20 mouse cellular contexts compared by ENCODE assay signal in genomic region chr11:120696568-120696967, GRCm38 (mm10). TPM values are rescaled to one million over a fixed set of nuclear protein-coding genes. Genes with fewer than 3 reads are reported as not detected.
DNase-seq lines count a peak whose midpoint lies in the region; ATAC-seq and TF ChIP-seq lines count a peak whose summit lies in the region.
"Had no signal": no experiment of that assay in that cellular context is flagged by ENCODE, and none has a peak within 500 bp of the region (broad histone marks: within the 10 kb centered on the region; RNA-seq: fewer than 3 reads in every experiment).

No protein-coding gene starts in this region.

- WGBS in forebrain, postnatal 0 days = 92% methylated on average over 6 of the region's 6 CpGs
- 91% methylated on average over 6 of the region's 6 CpGs for WGBS in forebrain, embryonic 11.5 days
- WGBS in kidney, postnatal 0 days = 90% methylated on average over 6 of the region's 6 CpGs
- 92% methylated on average over 6 of the region's 6 CpGs for WGBS in stomach, postnatal 0 days

- no peak overlapping the region for H3K27ac ChIP-seq in forebrain, postnatal 0 days (ENCODE audit: low read depth, low read length)
- H3K27ac ChIP-seq in forebrain, embryonic 11.5 days (ENCODE audit: low read depth, low read length) = no peak overlapping the region
- H3K27ac ChIP-seq in kidney, postnatal 0 days = no peak overlapping the region
- no peak overlapping the region for H3K27ac ChIP-seq in testis, adult 2 months (ENCODE audit: control insufficient read depth, insufficient read depth, low read depth, low read length)
- H3K27ac ChIP-seq in stomach, postnatal 0 days (replicated peaks) = no peak overlapping the region
- H3K27ac ChIP-seq: intestine, embryonic 15.5 days; neural tube, embryonic 12.5 days had no signal

- no peak for DNase-seq in forebrain, postnatal 0 days
- no peak for DNase-seq in forebrain, embryonic 11.5 days (ENCODE audit: low spot score)
- no peak for DNase-seq in kidney, postnatal 0 days (ENCODE audit: low spot score)
- no peak for DNase-seq in kidney, adult 18-20 months
- DNase-seq in testis, postnatal 14 days (ENCODE audit: low spot score) = no peak
- DNase-seq in stomach, postnatal 0 days (ENCODE audit: low spot score) = peak; percentile 12
- DNase-seq in cerebellum, postnatal 25 days = no peak
- DNase-seq: adrenal gland, adult 2 months; cerebellum, postnatal 36 days; gastrocnemius, postnatal 36 days; heart, postnatal 36 days; lung, postnatal 36 days; retina, postnatal 1 day; thymus, postnatal 14 days had no signal

- no peak for ATAC-seq in forebrain, postnatal 0 days
- ATAC-seq in forebrain, embryonic 11.5 days (replicated peaks; ENCODE audit: low FRiP score) = no peak
- no peak for ATAC-seq in kidney, postnatal 0 days (replicated peaks; ENCODE audit: low FRiP score, low read depth)
- ATAC-seq in stomach, postnatal 0 days (ENCODE audit: low FRiP score, low TSS enrichment) = no peak
- ATAC-seq: forebrain, embryonic 15.5 days; Patski had no signal

- TF ChIP-seq EP300 in stomach, postnatal 0 days (optimal IDR thresholded peaks at IDR 0.05) = no peak

- H3K27me3 ChIP-seq in forebrain, postnatal 0 days (ENCODE audit: insufficient read depth, low read length) = no peaks in the 10 kb centered on the region
- H3K27me3 ChIP-seq in forebrain, embryonic 11.5 days (ENCODE audit: control insufficient read depth, insufficient read depth, low read length) = no peaks in the 10 kb centered on the region
- no peaks in the 10 kb centered on the region for H3K27me3 ChIP-seq in kidney, postnatal 0 days (ENCODE audit: insufficient read depth, low read length)
- H3K27me3 ChIP-seq in testis, adult 2 months (ENCODE audit: control insufficient read depth, insufficient read depth, low read length) = no peaks in the 10 kb centered on the region
- H3K27me3 ChIP-seq in stomach, postnatal 0 days (ENCODE audit: control insufficient read depth, insufficient read depth, low read length) = no peaks in the 10 kb centered on the region
- H3K27me3 ChIP-seq: forebrain, embryonic 15.5 days; intestine, embryonic 15.5 days; midbrain, embryonic 15.5 days; neural tube, embryonic 12.5 days; Patski had no signal

- no peak overlapping the region for H3K4me2 ChIP-seq in forebrain, postnatal 0 days (ENCODE audit: low read depth)
- H3K4me2 ChIP-seq in forebrain, embryonic 11.5 days (ENCODE audit: low read depth, low read length, severe bottlenecking) = no peak overlapping the region
- no peak overlapping the region for H3K4me2 ChIP-seq in kidney, postnatal 0 days (ENCODE audit: low read length)
- no peak overlapping the region for H3K4me2 ChIP-seq in stomach, postnatal 0 days (replicated peaks; ENCODE audit: low read depth)
- H3K4me2 ChIP-seq: forebrain, embryonic 15.5 days; intestine, embryonic 15.5 days; midbrain, embryonic 15.5 days had no signal

- TF ChIP-seq POLR2A in testis, adult 2 months (IDR thresholded peaks at IDR 0.05; ENCODE audit: control insufficient read depth, low read depth, low read length) = no peak

- H3K9me3 ChIP-seq in forebrain, postnatal 0 days (ENCODE audit: low read length) = no peaks in the 10 kb centered on the region
- no peaks in the 10 kb centered on the region for H3K9me3 ChIP-seq in forebrain, embryonic 11.5 days (ENCODE audit: control insufficient read depth, low read length)
- H3K9me3 ChIP-seq in kidney, postnatal 0 days (replicated peaks; ENCODE audit: low read length) = no peaks in the 10 kb centered on the region
- no peaks in the 10 kb centered on the region for H3K9me3 ChIP-seq in stomach, postnatal 0 days (ENCODE audit: control insufficient read depth, low read length)
- H3K9me3 ChIP-seq: forebrain, embryonic 15.5 days; intestine, embryonic 15.5 days; midbrain, embryonic 15.5 days; neural tube, embryonic 12.5 days had no signal

- peaks cover 14% of the 10 kb centered on the region for H3K36me3 ChIP-seq in forebrain, postnatal 0 days (ENCODE audit: insufficient read depth)
- H3K36me3 ChIP-seq in forebrain, embryonic 11.5 days (ENCODE audit: control insufficient read depth, insufficient read depth, low read length) = no peaks in the 10 kb centered on the region; the same call in 1 of the 2 replicates
- H3K36me3 ChIP-seq in kidney, postnatal 0 days (ENCODE audit: insufficient read depth, low read length) = peaks cover 22% of the 10 kb centered on the region; the same call in 1 of the 2 replicates
- H3K36me3 ChIP-seq in testis, adult 2 months (ENCODE audit: control insufficient read depth, insufficient read depth, low read length) = no peaks in the 10 kb centered on the region; the same call in none of the 2 replicates
- peaks cover 12% of the 10 kb centered on the region; the same call in 1 of the 2 replicates for H3K36me3 ChIP-seq in stomach, postnatal 0 days (ENCODE audit: control insufficient read depth, insufficient read depth, low read length)

- peak; percentile 47 for TF ChIP-seq CTCF in forebrain, postnatal 0 days (IDR thresholded peaks at IDR 0.05; ENCODE audit: low read depth)
- peak; percentile 51 for TF ChIP-seq CTCF in kidney, postnatal 0 days (IDR thresholded peaks at IDR 0.05; ENCODE audit: low read depth)
- TF ChIP-seq CTCF in testis, adult 2 months (IDR thresholded peaks at IDR 0.05; ENCODE audit: control insufficient read depth, insufficient read depth, insufficient replicate concordance, low read depth, low read length) = peak; percentile 47; the same call in 1 of the 2 replicates
- TF ChIP-seq CTCF in stomach, postnatal 0 days (IDR thresholded peaks at IDR 0.05; ENCODE audit: low read depth) = peak; percentile 56

- no peak overlapping the region for H3K4me3 ChIP-seq in forebrain, postnatal 0 days (ENCODE audit: low read depth, low read length)
- H3K4me3 ChIP-seq in forebrain, embryonic 11.5 days (ENCODE audit: low read depth, low read length) = no peak overlapping the region
- no peak overlapping the region for H3K4me3 ChIP-seq in kidney, postnatal 0 days (replicated peaks; ENCODE audit: low read depth, low read length)
- no peak overlapping the region for H3K4me3 ChIP-seq in testis, adult 2 months (ENCODE audit: control insufficient read depth, low read depth, low read length)
- H3K4me3 ChIP-seq in stomach, postnatal 0 days (ENCODE audit: low read depth, low read length) = no peak overlapping the region
- H3K4me3 ChIP-seq: forebrain, embryonic 15.5 days; intestine, embryonic 15.5 days; midbrain, embryonic 15.5 days; neural tube, embryonic 12.5 days had no signal

- no peaks in the 10 kb centered on the region for H3K4me1 ChIP-seq in forebrain, postnatal 0 days (ENCODE audit: insufficient read depth)
- H3K4me1 ChIP-seq in forebrain, embryonic 11.5 days (replicated peaks; ENCODE audit: control insufficient read depth, insufficient read depth, low read length) = peaks cover 5% of the 10 kb centered on the region; the same call in 1 of the 2 replicates
- H3K4me1 ChIP-seq in kidney, postnatal 0 days (replicated peaks; ENCODE audit: insufficient read depth, low read length) = peaks cover 15% of the 10 kb centered on the region
- H3K4me1 ChIP-seq in testis, adult 2 months (ENCODE audit: control insufficient read depth, insufficient read depth, low read length) = no peaks in the 10 kb centered on the region
- H3K4me1 ChIP-seq in stomach, postnatal 0 days (replicated peaks; ENCODE audit: control insufficient read depth, insufficient read depth) = no peaks in the 10 kb centered on the region

- H3K9ac ChIP-seq in forebrain, postnatal 0 days = no peak overlapping the region
- H3K9ac ChIP-seq in forebrain, embryonic 11.5 days (ENCODE audit: low read length) = no peak overlapping the region
- no peak overlapping the region for H3K9ac ChIP-seq in kidney, postnatal 0 days (ENCODE audit: low read depth, low read length)
- H3K9ac ChIP-seq in stomach, postnatal 0 days (ENCODE audit: low read length) = no peak overlapping the region
- H3K9ac ChIP-seq: forebrain, embryonic 15.5 days; intestine, embryonic 15.5 days; midbrain, embryonic 15.5 days had no signal

RNA-seq across cellular contexts. Expression of gene Cenpx, which starts 17.0 kb away (rescaled TPM):
- total RNA-seq in forebrain, postnatal 0 days (2014; rRNA removed) = 28.5 and 52.1 TPM in 2 replicates
- polyA plus RNA-seq in forebrain, postnatal 0 days (2015; fragmentation: Nextera tagmentation; extraction: Ambion mirVana) = 91.3 and 114 TPM in 2 replicates
- 121 and 130 TPM in 2 replicates for polyA plus RNA-seq in forebrain, embryonic 11.5 days (2014; fragmentation: Nextera tagmentation; extraction: Ambion mirVana)
- polyA plus RNA-seq in kidney, postnatal 0 days (2015; fragmentation: Nextera tagmentation; extraction: Ambion mirVana) = 160 and 174 TPM in 2 replicates
- polyA plus RNA-seq in testis, adult 2 months (2012; rRNA removed) = 54.5 and 59.7 TPM in 2 replicates
- 123 and 127 TPM in 2 replicates for polyA plus RNA-seq in stomach, postnatal 0 days (2015; fragmentation: Nextera tagmentation; extraction: Ambion mirVana)

RNA-seq across cellular contexts. Expression of gene Lrrc45, which starts 17.2 kb away (rescaled TPM):
- 57.6 and 58.4 TPM in 2 replicates for total RNA-seq in forebrain, postnatal 0 days (2014; rRNA removed)
- polyA plus RNA-seq in forebrain, postnatal 0 days (2015; fragmentation: Nextera tagmentation; extraction: Ambion mirVana) = 31.0 and 41.0 TPM in 2 replicates
- polyA plus RNA-seq in forebrain, embryonic 11.5 days (2014; fragmentation: Nextera tagmentation; extraction: Ambion mirVana) = 53.3 and 54.4 TPM in 2 replicates
- polyA plus RNA-seq in kidney, postnatal 0 days (2015; fragmentation: Nextera tagmentation; extraction: Ambion mirVana) = 31.3 and 33.5 TPM in 2 replicates
- polyA plus RNA-seq in testis, adult 2 months (2012; rRNA removed) = 10.7 and 12.3 TPM in 2 replicates
- 18.7 and 20.4 TPM in 2 replicates for polyA plus RNA-seq in stomach, postnatal 0 days (2015; fragmentation: Nextera tagmentation; extraction: Ambion mirVana)

RNA-seq across cellular contexts. Expression of gene Aspscr1, which starts 23.8 kb away (rescaled TPM):
- total RNA-seq in forebrain, postnatal 0 days (2014; rRNA removed) = 97.7 and 102 TPM in 2 replicates
- 137 and 139 TPM in 2 replicates for polyA plus RNA-seq in forebrain, postnatal 0 days (2015; fragmentation: Nextera tagmentation; extraction: Ambion mirVana)
- 129 and 133 TPM in 2 replicates for polyA plus RNA-seq in forebrain, embryonic 11.5 days (2014; fragmentation: Nextera tagmentation; extraction: Ambion mirVana)
- 122 TPM in 2 replicates for polyA plus RNA-seq in kidney, postnatal 0 days (2015; fragmentation: Nextera tagmentation; extraction: Ambion mirVana)
- 234 and 253 TPM in 2 replicates for polyA plus RNA-seq in testis, adult 2 months (2012; rRNA removed)
- 74.1 and 81.1 TPM in 2 replicates for polyA plus RNA-seq in stomach, postnatal 0 days (2015; fragmentation: Nextera tagmentation; extraction: Ambion mirVana)

RNA-seq across cellular contexts. Expression of gene Rac3, which starts 24.7 kb away (rescaled TPM):
- total RNA-seq in forebrain, postnatal 0 days (2014; rRNA removed) = 598 and 666 TPM in 2 replicates
- polyA plus RNA-seq in forebrain, postnatal 0 days (2015; fragmentation: Nextera tagmentation; extraction: Ambion mirVana) = 681 and 697 TPM in 2 replicates
- polyA plus RNA-seq in forebrain, embryonic 11.5 days (2014; fragmentation: Nextera tagmentation; extraction: Ambion mirVana) = 7.5 and 10.6 TPM in 2 replicates
- polyA plus RNA-seq in kidney, postnatal 0 days (2015; fragmentation: Nextera tagmentation; extraction: Ambion mirVana) = 23.4 and 23.7 TPM in 2 replicates
- 3.1 and 4.1 TPM in 2 replicates for polyA plus RNA-seq in testis, adult 2 months (2012; rRNA removed)
- polyA plus RNA-seq in stomach, postnatal 0 days (2015; fragmentation: Nextera tagmentation; extraction: Ambion mirVana) = 21.9 and 22.1 TPM in 2 replicates

RNA-seq across cellular contexts. Expression of gene Dcxr, which starts 30.5 kb away (rescaled TPM):
- 7.2 and 13.2 TPM in 2 replicates for total RNA-seq in forebrain, postnatal 0 days (2014; rRNA removed)
- polyA plus RNA-seq in forebrain, postnatal 0 days (2015; fragmentation: Nextera tagmentation; extraction: Ambion mirVana) = 11.2 and 12.7 TPM in 2 replicates
- polyA plus RNA-seq in forebrain, embryonic 11.5 days (2014; fragmentation: Nextera tagmentation; extraction: Ambion mirVana) = 10.8 and 11.8 TPM in 2 replicates
- polyA plus RNA-seq in kidney, postnatal 0 days (2015; fragmentation: Nextera tagmentation; extraction: Ambion mirVana) = 112 and 123 TPM in 2 replicates
- 3.7 and 5.5 TPM in 2 replicates for polyA plus RNA-seq in testis, adult 2 months (2012; rRNA removed)
- 56.3 and 58.4 TPM in 2 replicates for polyA plus RNA-seq in stomach, postnatal 0 days (2015; fragmentation: Nextera tagmentation; extraction: Ambion mirVana)
